Mouse (Mus musculus) neural tube, embryonic 14.5 days (tissue): ENCODE measurements around the gene Brinp1. TPM values are rescaled to one million over a fixed set of nuclear protein-coding genes. Genes with fewer than 3 reads are reported as not detected.

Experiments used
- ATAC-seq: fragments of 200-750 bp; cut with Nextera tagmentation; 2 replicates; pipeline ENCODE4 v1.8.0; 2017; ENCODE audit warnings: low read depth, mild to moderate bottlenecking, moderate TSS enrichment, moderate library complexity
- H3K27ac ChIP-seq: fragments of 300-500 bp; sonication (generic); 2 replicates; pipeline ENCODE4 v1.5.1; 2014; ENCODE audit warnings: low read depth, mild to moderate bottlenecking, control low read depth, low read length, moderate library complexity, mixed read lengths
- H3K27me3 ChIP-seq: fragments of 300-500 bp; sonication (generic); 2 replicates; pipeline ENCODE4 v1.6.1; 2014; ENCODE audit warnings: low read length; ENCODE audit not compliant: control insufficient read depth, insufficient read depth
- H3K36me3 ChIP-seq: fragments of 300-500 bp; sonication (generic); 2 replicates; pipeline ENCODE4 v1.6.1; 2014; ENCODE audit warnings: low read length, mixed read lengths; ENCODE audit not compliant: control insufficient read depth, insufficient read depth
- H3K4me1 ChIP-seq: fragments of 300-500 bp; sonication (generic); 2 replicates; pipeline ENCODE4 v1.6.1; 2014; ENCODE audit warnings: low read length; ENCODE audit not compliant: control insufficient read depth, insufficient read depth
- H3K4me2 ChIP-seq: fragments of 300-500 bp; sonication (generic); 2 replicates; pipeline ENCODE4 v1.6.1; 2014; ENCODE audit warnings: mild to moderate bottlenecking, low read depth, low read length, control low read depth
- H3K4me3 ChIP-seq: fragments of 300-500 bp; sonication (generic); 2 replicates; pipeline ENCODE4 v1.5.1; 2014; ENCODE audit warnings: low read depth, low read length, control low read depth, mixed read lengths
- H3K9ac ChIP-seq: fragments of 300-500 bp; sonication (generic); replicated peaks from 2 replicates; pipeline ENCODE4 v1.6.1; 2014; ENCODE audit warnings: low read depth, mild to moderate bottlenecking, control low read depth, low read length, mixed read lengths
- H3K9me3 ChIP-seq: fragments of 300-500 bp; sonication (generic); 2 replicates; pipeline ENCODE4 v1.6.1; 2016; ENCODE audit warnings: low read length; ENCODE audit not compliant: control insufficient read depth
- WGBS: fragments of 180-500 bp; shearing (Covaris S2); extraction: QIAGEN DNeasy Blood & Tissue Kit; methylation state at CpG from one replicate; pipeline ENCODE4 v1.1.7; 2014; 5-methylcytosine and 5-hydroxymethylcytosine counted together
- polyA plus RNA-seq: library from polyadenylated mRNA; unstranded; fragments of >200 nt; fragmentation: Nextera tagmentation; extraction: Ambion mirVana; gene quantifications from 2 replicates; pipeline ENCODE4 v1.2.1, GENCODE M21; 2014

The Brinp1 gene
- polyA plus RNA-seq, 1 experiment from 2014 or later: 101 TPM

- Histone ChIP-seq H3K36me3 (no peaks in the 10 kb centered on the region), H3K9ac (no peak overlapping the region), H3K4me1 (no peaks in the 10 kb centered on the region), H3K27me3 (no peaks in the 10 kb centered on the region), H3K4me3 (no peak overlapping the region), H3K4me2 (no peak overlapping the region), H3K9me3 (no peaks in the 10 kb centered on the region), H3K27ac (no peak overlapping the region)
- ATAC-seq: no peak
- 66% methylated on average over 4 of the region's 4 CpGs for WGBS
Observed at GRCm38 (mm10) chr4:68788477-68788999, 165.7 kb downstream of the Brinp1 start.

- Histone ChIP-seq H3K27ac (no peak overlapping the region), H3K4me1 (no peaks in the 10 kb centered on the region), H3K36me3 (no peaks in the 10 kb centered on the region), H3K9ac (no peak overlapping the region), H3K4me3 (no peak overlapping the region), H3K9me3 (no peaks in the 10 kb centered on the region), H3K4me2 (no peak overlapping the region), H3K27me3 (no peaks in the 10 kb centered on the region)
- WGBS: 70% methylated on average over 2 of the region's 2 CpGs
- ATAC-seq: no peak
Observed at GRCm38 (mm10) chr4:68787642-68788041, 166.6 kb downstream of the Brinp1 start.

- H3K9me3 ChIP-seq: no peaks in the 10 kb centered on the region
- H3K9ac ChIP-seq: no peak overlapping the region
- H3K4me1 ChIP-seq: no peaks in the 10 kb centered on the region
- no peak for ATAC-seq
- no peak overlapping the region for H3K4me2 ChIP-seq
- H3K27me3 ChIP-seq: no peaks in the 10 kb centered on the region
- no peak overlapping the region for H3K27ac ChIP-seq
- H3K36me3 ChIP-seq: no peaks in the 10 kb centered on the region
- H3K4me3 ChIP-seq: no peak overlapping the region
- WGBS: 53% methylated on average over 5 of the region's 5 CpGs
Observed at GRCm38 (mm10) chr4:68768256-68768655, 185.9 kb downstream of the Brinp1 start.

DNA sequence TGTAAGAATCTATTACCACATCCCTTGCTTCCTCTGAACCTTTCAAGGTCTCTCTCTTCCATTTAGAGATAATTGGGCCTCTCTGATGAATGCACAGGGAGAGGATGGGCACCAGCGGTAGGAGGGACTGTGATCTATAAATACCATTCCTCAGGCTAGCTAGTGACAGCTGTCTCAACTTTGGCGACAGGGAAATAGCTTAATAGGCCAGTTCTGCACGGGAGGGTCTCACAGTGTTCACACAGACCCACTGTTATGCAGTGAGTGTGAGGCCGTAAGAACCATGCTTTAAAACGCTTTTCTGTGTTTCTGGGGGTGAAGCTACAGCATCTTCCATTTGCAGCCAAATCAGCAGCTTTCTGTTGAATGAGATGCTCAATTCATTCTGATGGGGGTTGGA lies 186.8 kb downstream of the Brinp1 start:
- Histone ChIP-seq H3K4me2 (no peak overlapping the region), H3K36me3 (no peaks in the 10 kb centered on the region), H3K4me3 (no peak overlapping the region), H3K9ac (no peak overlapping the region), H3K27ac (no peak overlapping the region), H3K27me3 (no peaks in the 10 kb centered on the region), H3K4me1 (no peaks in the 10 kb centered on the region), H3K9me3 (no peaks in the 10 kb centered on the region)
- 45% methylated on average over 5 of the region's 5 CpGs for WGBS
- no peak for ATAC-seq

DNA sequence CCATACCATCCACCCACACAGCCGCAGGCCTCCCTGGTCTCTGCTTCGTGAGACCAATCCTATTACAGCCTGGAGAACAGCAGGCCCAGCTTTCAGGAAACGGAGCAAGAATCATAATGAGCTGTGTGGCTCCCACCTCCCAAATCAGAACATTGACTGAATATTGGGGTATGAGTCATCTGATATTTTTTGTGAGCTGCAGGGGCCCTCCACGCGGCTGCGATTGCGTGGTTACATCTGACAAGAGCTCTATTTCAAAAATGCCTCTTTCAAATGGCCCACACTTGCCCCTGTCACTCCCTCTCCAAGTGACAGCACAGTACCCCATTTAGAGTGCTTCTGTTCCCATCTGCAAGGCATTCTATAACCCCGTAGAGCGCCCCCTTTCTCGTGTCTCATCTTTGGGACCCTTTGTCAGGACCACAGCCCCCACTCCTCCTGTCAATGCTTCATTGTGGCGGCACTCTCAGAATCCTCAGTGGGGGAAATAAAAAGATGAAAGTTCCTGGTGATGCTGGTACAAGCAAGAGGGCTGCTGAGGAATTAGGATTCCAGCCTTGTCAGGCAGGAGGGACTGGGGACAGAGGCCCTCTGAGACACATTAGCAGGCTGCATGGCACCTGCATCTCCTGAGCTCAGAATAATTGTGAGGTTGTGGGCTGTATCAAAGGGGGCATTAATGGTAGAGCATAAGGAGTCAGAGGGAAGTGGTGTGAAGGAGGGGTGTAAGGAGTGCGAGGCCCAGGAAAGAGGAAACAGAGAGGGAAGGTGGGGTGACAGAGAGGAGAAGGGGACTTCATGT lies 188.2 kb downstream of the Brinp1 start:
- H3K4me2 ChIP-seq: no peak overlapping the region
- no peak overlapping the region for H3K4me3 ChIP-seq
- H3K9ac ChIP-seq: no peak overlapping the region
- no peaks in the 10 kb centered on the region for H3K9me3 ChIP-seq
- WGBS: 72% methylated on average over 12 of the region's 12 CpGs
- ATAC-seq: peak; percentile 50; the same call in 1 of the 2 replicates
- H3K27me3 ChIP-seq: no peaks in the 10 kb centered on the region
- H3K4me1 ChIP-seq: no peaks in the 10 kb centered on the region
- H3K36me3 ChIP-seq: no peaks in the 10 kb centered on the region
- H3K27ac ChIP-seq: no peak overlapping the region

GRCm38 (mm10) chr4:68764937-68765336 lies 189.3 kb downstream of the Brinp1 start:
- H3K27ac ChIP-seq: no peak overlapping the region
- H3K36me3 ChIP-seq: no peaks in the 10 kb centered on the region
- no peaks in the 10 kb centered on the region for H3K4me1 ChIP-seq
- no peak overlapping the region for H3K4me3 ChIP-seq
- H3K4me2 ChIP-seq: no peak overlapping the region
- no peak for ATAC-seq
- 89% methylated on average over 2 of the region's 2 CpGs for WGBS
- H3K9me3 ChIP-seq: no peaks in the 10 kb centered on the region
- no peak overlapping the region for H3K9ac ChIP-seq
- H3K27me3 ChIP-seq: no peaks in the 10 kb centered on the region

GRCm38 (mm10) chr4:68720983-68721382 lies 233.2 kb downstream of the Brinp1 start:
- Histone ChIP-seq H3K9ac (no peak overlapping the region), H3K27ac (no peak overlapping the region), H3K4me2 (no peak overlapping the region), H3K4me3 (no peak overlapping the region), H3K9me3 (no peaks in the 10 kb centered on the region), H3K36me3 (no peaks in the 10 kb centered on the region), H3K4me1 (no peaks in the 10 kb centered on the region), H3K27me3 (no peaks in the 10 kb centered on the region)
- WGBS: 52% methylated on average over 1 of the region's 1 CpGs
- ATAC-seq: no peak
